Mouse (Mus musculus) limb, embryonic 14.5 days (tissue): ENCODE data around the gene Erf. TPM values are rescaled to one million over a fixed set of nuclear protein-coding genes. Genes with fewer than 3 reads are reported as not detected.

Source experiments
- ATAC-seq: fragments of 200-750 bp; cut with Nextera tagmentation; 2 replicates; pipeline ENCODE4 v1.8.0; 2017; ENCODE audit warnings: low read depth, moderate number of reproducible peaks, moderate TSS enrichment; ENCODE audit not compliant: low FRiP score
- DNase-seq: peaks from one replicate; pipeline ENCODE4 v3.0.0-alpha.2; 2015; ENCODE audit warnings: low spot score
- H3K27ac ChIP-seq: fragments of 300-500 bp; sonication (generic); replicated peaks from 2 replicates; pipeline ENCODE4 v1.5.1; 2014; ENCODE audit warnings: low read depth, mild to moderate bottlenecking, low read length, moderate library complexity, mixed read lengths
- H3K27me3 ChIP-seq: fragments of 300-500 bp; sonication (generic); 2 replicates; pipeline ENCODE4 v1.6.1; 2014; ENCODE audit warnings: low read length, mixed read lengths; ENCODE audit not compliant: control insufficient read depth, insufficient read depth
- H3K36me3 ChIP-seq: fragments of 300-500 bp; sonication (generic); 2 replicates; pipeline ENCODE4 v1.6.1; 2014; ENCODE audit warnings: mild to moderate bottlenecking, low read length, moderate library complexity, mixed read lengths; ENCODE audit not compliant: control insufficient read depth, insufficient read depth
- H3K4me1 ChIP-seq: fragments of 300-500 bp; sonication (generic); 2 replicates; pipeline ENCODE4 v1.6.1; 2014; ENCODE audit warnings: antibody characterized with exemption, low read length, mixed read lengths; ENCODE audit not compliant: control insufficient read depth, insufficient read depth
- H3K4me2 ChIP-seq: fragments of 300-500 bp; sonication (generic); replicated peaks from 2 replicates; pipeline ENCODE4 v1.6.1; 2014; ENCODE audit warnings: low read depth, mild to moderate bottlenecking, low read length, moderate library complexity; ENCODE audit not compliant: severe bottlenecking
- H3K4me3 ChIP-seq: fragments of 300-500 bp; sonication (generic); replicated peaks from 2 replicates; pipeline ENCODE4 v1.5.1; 2014; ENCODE audit warnings: low read length
- H3K9ac ChIP-seq: fragments of 300-500 bp; sonication (generic); 2 replicates; pipeline ENCODE4 v1.6.1; 2014; ENCODE audit warnings: mild to moderate bottlenecking, low read depth, low read length, moderate library complexity; ENCODE audit not compliant: severe bottlenecking
- H3K9me3 ChIP-seq: fragments of 300-500 bp; sonication (generic); 2 replicates; pipeline ENCODE4 v1.6.1; 2016; ENCODE audit warnings: low read length; ENCODE audit not compliant: control insufficient read depth
- POLR2A ChIP-seq: fragments of 200-500 bp; IDR thresholded peaks from 2 replicates; pipeline ENCODE4 v1.8.0; 2012; ENCODE audit warnings: inconsistent platforms, mild to moderate bottlenecking, moderate library complexity, borderline replicate concordance; ENCODE audit not compliant: insufficient read depth, insufficient read length; ENCODE audit errors: extremely low read depth
- WGBS: fragments of 180-500 bp; shearing (Covaris S2); extraction: QIAGEN DNeasy Blood & Tissue Kit; methylation state at CpG from one replicate; pipeline ENCODE4 v1.1.7; 2014; 5-methylcytosine and 5-hydroxymethylcytosine counted together
- polyA plus RNA-seq, 2 experiments: library from polyadenylated mRNA; depleted of rRNA in 1 of 2; stranded (reverse) in 1 of 2; unstranded in 1 of 2; fragments of >200 nt; fragmentation: Nextera tagmentation in 1 of 2; extraction: Ambion mirVana in 1 of 2; gene quantifications; 2 replicates each; pipeline versions ENCODE4 v1.2.1 to v1.2.3; 2012 to 2014

The Erf gene
- polyA plus RNA-seq, 2 experiments: 33.2 to 99.2 TPM

DNA sequence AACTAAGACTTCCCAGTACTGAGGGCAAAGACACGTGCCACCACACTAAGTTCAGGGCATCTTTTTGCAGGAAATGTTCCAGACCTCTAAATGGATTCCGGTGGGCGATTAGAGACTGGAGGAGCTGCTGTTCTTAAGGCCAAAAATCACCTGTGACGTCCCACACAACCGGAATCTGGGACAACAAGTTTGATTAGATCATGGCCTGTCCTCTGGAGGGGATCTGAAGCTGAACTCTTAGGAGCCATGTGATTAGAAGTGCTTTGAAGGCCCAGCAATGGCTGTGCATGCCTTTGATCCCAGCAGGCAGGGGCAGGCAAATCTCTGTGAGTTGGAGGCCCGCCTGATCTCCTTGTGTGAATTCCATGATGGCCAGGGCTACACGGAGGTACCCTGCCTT lies 9.9 kb downstream of the Erf start:
- H3K27ac ChIP-seq: no peak overlapping the region; the same call in 1 of the 2 replicates
- H3K4me3 ChIP-seq: no peak overlapping the region
- H3K36me3 ChIP-seq: peaks cover 39% of the 10 kb centered on the region
- H3K9me3 ChIP-seq: no peaks in the 10 kb centered on the region
- 63% methylated on average over 7 of the region's 7 CpGs for WGBS
- no peak overlapping the region for H3K4me2 ChIP-seq
- DNase-seq (no peak), ATAC-seq (no peak)
- H3K27me3 ChIP-seq: no peaks in the 10 kb centered on the region
- no peak for TF ChIP-seq POLR2A
- no peak overlapping the region for H3K9ac ChIP-seq
- H3K4me1 ChIP-seq: peaks cover 24% of the 10 kb centered on the region

DNA sequence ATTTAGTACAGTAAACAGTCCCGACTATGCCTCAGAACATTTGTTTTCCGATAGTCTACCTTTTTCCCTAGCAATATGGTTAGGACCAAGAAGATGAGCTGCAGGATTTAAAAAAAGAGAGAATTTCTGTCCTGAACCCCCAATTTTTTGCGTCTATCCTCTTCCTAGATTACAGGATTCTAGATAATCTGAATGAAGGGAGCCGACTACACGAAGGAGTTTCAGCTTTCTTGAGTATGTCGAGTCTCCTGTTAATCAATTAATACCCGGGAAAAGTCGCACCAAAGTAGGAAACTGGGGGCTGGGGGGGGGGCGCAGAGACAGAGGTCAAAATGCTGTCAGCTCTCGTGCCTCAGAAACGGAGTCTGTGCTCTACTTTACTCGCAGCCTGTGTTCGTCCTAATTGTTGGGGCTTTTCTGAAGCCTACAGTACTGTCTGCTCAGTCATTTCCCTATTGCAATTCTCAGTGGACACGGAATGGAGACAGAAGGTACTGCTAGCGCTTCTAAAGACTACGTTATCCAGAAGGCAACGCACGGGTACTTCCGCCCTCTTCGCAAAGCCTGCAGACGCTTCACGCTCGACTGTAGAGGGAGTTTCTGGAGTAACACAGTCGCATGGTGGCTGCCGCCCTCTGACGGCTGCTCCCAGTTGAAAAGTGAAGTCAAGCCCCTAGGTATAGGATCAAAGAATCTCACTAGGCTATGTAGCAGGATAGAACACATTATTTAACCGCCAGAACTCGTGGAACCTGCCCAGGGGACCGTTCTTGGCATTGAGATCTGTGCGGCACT lies 11.5 kb downstream of the Erf start:
- Histone ChIP-seq H3K4me2 (peak overlapping the region; percentile 59), H3K4me3 (peak overlapping the region; percentile 94), H3K27me3 (no peaks in the 10 kb centered on the region), H3K36me3 (peaks cover 32% of the 10 kb centered on the region), H3K4me1 (peaks cover 10% of the 10 kb centered on the region; the same call in 1 of the 2 replicates), H3K9me3 (no peaks in the 10 kb centered on the region), H3K9ac (no peak overlapping the region), H3K27ac (peak overlapping the region; percentile 70)
- DNase-seq: peak; percentile 94
- 0 out of 2 replicates have a peak, but pooled peaks have one; percentile 17 for TF ChIP-seq POLR2A
- peak; percentile 49 for ATAC-seq
- WGBS: 2% methylated on average over 30 of the region's 30 CpGs

DNA sequence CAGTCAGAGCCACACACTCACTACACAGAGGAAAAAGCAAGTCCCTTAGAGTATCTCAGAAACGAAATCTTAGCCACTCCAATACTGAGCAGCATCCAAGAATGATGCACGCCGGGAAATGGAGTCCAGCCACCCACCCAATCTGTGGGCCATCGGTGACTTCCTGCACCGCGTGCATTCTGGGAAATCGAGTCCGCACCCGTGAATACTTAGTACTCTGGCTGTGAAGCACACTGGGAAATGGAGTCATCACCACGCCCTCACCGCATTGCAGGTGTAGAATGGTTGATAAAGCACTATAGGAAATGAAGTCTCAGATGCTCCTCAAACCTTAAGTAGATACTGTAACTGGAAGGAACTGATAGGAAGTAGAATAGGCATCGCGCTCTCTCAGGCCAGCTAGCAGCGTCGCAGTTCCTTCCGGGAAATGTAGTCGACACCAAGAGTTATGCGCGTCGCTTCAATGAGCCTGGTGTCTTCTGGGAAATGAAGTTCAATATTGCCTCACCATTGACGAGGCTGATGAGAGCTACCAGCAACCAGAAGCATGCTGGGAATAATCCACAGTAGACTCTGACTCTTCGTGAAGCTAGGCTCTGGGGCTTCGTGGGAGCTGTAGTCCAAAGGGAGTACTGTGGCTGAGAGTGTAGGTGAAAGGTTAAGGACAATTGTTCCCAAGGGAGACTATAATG lies 12.4 kb downstream of the Erf start:
- TF ChIP-seq POLR2A: no peak
- WGBS: under 1% methylated on average over 23 of the region's 23 CpGs
- ATAC-seq (peak; percentile 95), DNase-seq (peak; percentile 96)
- Histone ChIP-seq H3K36me3 (peaks cover 32% of the 10 kb centered on the region), H3K27me3 (no peaks in the 10 kb centered on the region), H3K9me3 (no peaks in the 10 kb centered on the region), H3K9ac (peak overlapping the region; percentile 99; the same call in 1 of the 2 replicates), H3K4me3 (peak overlapping the region; percentile 94), H3K4me2 (peak overlapping the region; percentile 59), H3K27ac (peak overlapping the region; percentile 70; the same call in 1 of the 2 replicates), H3K4me1 (peaks cover 10% of the 10 kb centered on the region; the same call in 1 of the 2 replicates)

DNA sequence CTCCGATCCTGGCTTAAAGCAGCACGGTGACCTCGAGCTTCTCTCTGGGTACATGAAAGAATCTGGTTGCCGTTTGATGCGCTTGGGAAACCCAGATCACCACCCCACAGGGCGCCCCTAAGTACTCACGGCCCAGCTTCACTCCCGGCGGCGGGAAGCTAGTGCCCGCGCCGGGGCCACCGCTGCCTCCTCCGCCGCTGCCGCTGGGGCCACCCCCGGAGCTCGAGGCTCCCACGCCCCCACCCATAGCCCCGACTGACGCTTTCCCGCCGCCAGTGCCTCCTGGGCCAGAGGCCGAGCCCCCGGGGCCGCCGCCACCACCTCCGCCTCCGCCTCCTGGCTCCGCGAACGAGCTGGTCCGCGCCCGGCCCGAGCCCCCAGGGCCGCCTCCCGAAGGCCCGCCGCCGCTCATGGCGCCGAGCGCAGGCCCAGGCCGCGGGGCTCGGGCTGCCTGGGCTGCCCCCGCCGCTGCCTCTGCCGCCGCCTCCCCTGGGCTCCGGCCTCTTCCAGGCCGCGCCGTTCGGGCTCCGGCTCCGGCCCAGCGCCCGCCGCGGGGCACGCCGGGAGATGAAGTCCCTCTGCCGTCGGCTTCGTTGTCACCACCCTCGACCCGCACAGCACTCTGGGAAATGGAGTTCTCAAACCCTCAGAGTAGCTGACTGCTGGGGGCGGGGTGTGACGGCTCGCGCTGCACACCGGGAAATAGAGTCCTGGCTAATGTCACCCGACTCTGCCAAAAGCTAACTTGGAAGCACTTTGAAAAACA lies 13.1 kb downstream of the Erf start, which contains the start of gene Gsk3a:
Gsk3a (minus strand) TSS at position 603 of the 766 bp plus-strand sequence.
- ATAC-seq: peak; percentile 90
- H3K9ac ChIP-seq: peak within 1 kb of the TSS; percentile 99
- H3K4me1 ChIP-seq: peaks cover 10% of the 10 kb centered on the region; the same call in 1 of the 2 replicates
- peak within 1 kb of the TSS; percentile 94 for H3K4me3 ChIP-seq
- no peaks in the 10 kb centered on the region for H3K27me3 ChIP-seq
- no peak for TF ChIP-seq POLR2A
- H3K4me2 ChIP-seq: peak within 1 kb of the TSS; percentile 61
- peak; percentile 96 for DNase-seq
- H3K27ac ChIP-seq: peak within 1 kb of the TSS; percentile 74
- H3K36me3 ChIP-seq: peaks cover 32% of the 10 kb centered on the region
- H3K9me3 ChIP-seq: no peaks in the 10 kb centered on the region
- WGBS: 0% methylated on average over 44 of the region's 76 CpGs

DNA sequence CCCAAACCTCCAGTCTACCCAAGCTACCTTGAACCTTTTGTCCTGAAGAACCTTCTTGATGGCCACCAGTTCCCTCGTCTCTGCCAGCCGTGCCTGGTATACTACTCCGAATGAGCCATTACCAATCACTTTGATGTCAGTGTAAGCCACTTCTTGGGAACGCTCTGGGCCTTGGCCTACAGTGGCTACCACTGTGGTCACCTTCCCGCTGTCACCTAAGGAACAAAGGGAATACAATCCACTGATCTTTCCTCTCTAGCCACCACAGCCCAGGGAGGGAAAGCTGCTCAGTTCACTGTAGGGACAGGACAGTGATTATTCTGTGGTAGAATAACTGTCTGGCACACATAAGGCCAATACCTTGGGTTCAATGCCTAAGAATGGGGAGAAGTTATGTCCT lies 15.0 kb downstream of the Erf start:
- H3K27me3 ChIP-seq: no peaks in the 10 kb centered on the region
- H3K9ac ChIP-seq: no peak overlapping the region
- H3K4me1 ChIP-seq: peaks cover 10% of the 10 kb centered on the region; the same call in 1 of the 2 replicates
- DNase-seq (no peak), ATAC-seq (no peak)
- H3K27ac ChIP-seq: no peak overlapping the region
- TF ChIP-seq POLR2A: no peak
- no peak overlapping the region for H3K4me3 ChIP-seq
- H3K9me3 ChIP-seq: no peaks in the 10 kb centered on the region
- H3K4me2 ChIP-seq: no peak overlapping the region
- H3K36me3 ChIP-seq: peaks cover 45% of the 10 kb centered on the region
- 80% methylated on average over 5 of the region's 5 CpGs for WGBS
